Mouse (Mus musculus) A20 (cell line): ENCODE measurements around the gene Kif26b.

ENCODE experiments used
- DNase-seq: peaks from one replicate; pipeline ENCODE4 v3.0.0-alpha.2; 2011; ENCODE audit warnings: low read depth, low spot score

Kif26b gene

GRCm38 (mm10) chr1:178540247-178540646, 11.3 kb downstream of the Kif26b start:
- DNase-seq = no peak

GRCm38 (mm10) chr1:178542415-178542814, 13.5 kb downstream of the Kif26b start:
- no peak for DNase-seq

GRCm38 (mm10) chr1:178542990-178543944, 14.3 kb downstream of the Kif26b start:
- DNase-seq = no peak

GRCm38 (mm10) chr1:178544585-178544984, 15.7 kb downstream of the Kif26b start:
- peak; percentile 64 for DNase-seq

- no peak for DNase-seq
These were observed 20.7 kb downstream of the Kif26b start for GRCm38 (mm10) chr1:178549576-178549975.

GRCm38 (mm10) chr1:178550477-178551047, 21.6 kb downstream of the Kif26b start:
- DNase-seq = no peak

GRCm38 (mm10) chr1:178552278-178552897, 23.5 kb downstream of the Kif26b start:
- no peak for DNase-seq

- DNase-seq = no peak
These were observed 24.0 kb downstream of the Kif26b start for GRCm38 (mm10) chr1:178552898-178553284.

- DNase-seq = no peak
These were observed 27.3 kb downstream of the Kif26b start for GRCm38 (mm10) chr1:178556226-178556625.

GRCm38 (mm10) chr1:178560043-178560442, 31.1 kb downstream of the Kif26b start:
- no peak for DNase-seq

- DNase-seq = no peak
These were observed 34.9 kb downstream of the Kif26b start for GRCm38 (mm10) chr1:178563834-178564233.

- no peak for DNase-seq
These were observed 35.9 kb downstream of the Kif26b start for GRCm38 (mm10) chr1:178564800-178565199.

- no peak for DNase-seq
These were observed 39.9 kb downstream of the Kif26b start for GRCm38 (mm10) chr1:178568551-178569545.

- no peak for DNase-seq
These were observed 42.1 kb downstream of the Kif26b start for GRCm38 (mm10) chr1:178571009-178571408.

GRCm38 (mm10) chr1:178571885-178572444, 43.0 kb downstream of the Kif26b start:
- no peak for DNase-seq

- no peak for DNase-seq
These were observed 44.6 kb downstream of the Kif26b start for GRCm38 (mm10) chr1:178573406-178574032.

- DNase-seq = no peak
These were observed 46.8 kb downstream of the Kif26b start for GRCm38 (mm10) chr1:178575706-178576105.

- DNase-seq = no peak
These were observed 48.0 kb downstream of the Kif26b start for GRCm38 (mm10) chr1:178576926-178577325.

- DNase-seq = no peak
These were observed 56.6 kb downstream of the Kif26b start for GRCm38 (mm10) chr1:178585366-178586020.
